Mouse (Mus musculus): ENCODE data around the gene Olfr1502. TPM values are rescaled to one million over a fixed set of nuclear protein-coding genes. Genes with fewer than 3 reads are reported as not detected.
"Not testable (repeated sequence)": the region's sequence is repeated elsewhere in the genome, so short reads cannot be mapped to it uniquely, and the experiment has no call there.

Gene Olfr1502
- polyA plus RNA-seq (2015; fragmentation: Nextera tagmentation; extraction: Ambion mirVana), result not detected in 2 replicates

DNA sequence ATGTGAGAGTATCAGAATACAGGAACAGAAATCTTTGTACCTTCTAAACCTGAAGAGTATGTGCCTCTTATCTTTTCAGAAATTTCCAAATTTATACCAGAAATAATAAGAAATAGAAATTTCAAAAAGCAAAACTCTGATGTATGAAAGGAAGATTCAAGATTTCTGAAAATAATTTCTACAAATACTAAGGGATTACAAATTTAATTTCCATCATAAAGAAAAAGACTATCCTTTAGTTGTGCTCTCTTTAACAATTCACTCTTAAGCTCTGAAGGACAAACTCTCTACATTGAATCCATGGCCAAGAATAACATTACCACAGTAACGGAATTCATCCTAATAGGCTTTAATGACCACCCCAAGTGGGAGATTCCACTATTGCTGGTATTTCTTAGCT lies at the start of gene Olfr1502:
Gene Olfr1502 (plus strand): TSS at position 301 of the 400 bp plus-strand sequence.
- no peaks in the 10 kb centered on the region for H3K36me3 ChIP-seq
- no peaks in the 10 kb centered on the region for H3K4me1 ChIP-seq (replicated peaks)
- ATAC-seq (ENCODE audit: low read depth) (no peak), DNase-seq (no peak)
- no peak within 1 kb of the TSS for H3K9ac ChIP-seq
- no peaks in the 10 kb centered on the region for H3K9me3 ChIP-seq (replicated peaks)
- no peak within 1 kb of the TSS for H3K4me2 ChIP-seq
- no peak within 1 kb of the TSS for H3K27ac ChIP-seq
- 54% methylated on average over 1 of the region's 1 CpGs for WGBS (ENCODE audit: insufficient replicate concordance)
- H3K27me3 ChIP-seq, result no peaks in the 10 kb centered on the region
- no peak within 1 kb of the TSS for H3K4me3 ChIP-seq (replicated peaks)

DNA sequence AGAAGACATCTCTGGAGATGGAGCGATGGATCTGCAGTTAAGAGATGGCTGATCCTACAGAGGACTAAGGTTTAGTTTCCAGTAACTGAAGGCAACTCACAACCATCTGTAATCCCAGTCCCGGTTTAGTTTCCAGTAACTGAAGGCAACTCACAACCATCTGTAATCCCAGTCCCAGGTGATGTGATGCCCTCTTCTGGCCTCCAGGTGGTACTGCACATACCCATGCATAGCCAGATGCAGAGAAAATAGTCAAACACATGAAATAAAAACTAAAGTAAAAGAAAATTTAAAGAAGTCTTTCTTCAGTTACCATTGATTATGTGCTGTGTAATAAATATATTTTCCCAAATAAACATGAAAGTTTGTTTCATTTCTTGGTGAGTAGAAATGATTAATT lies 48.8 kb upstream of the Olfr1502 start:
- Histone ChIP-seq H3K27me3 (no peaks in the 10 kb centered on the region), H3K9ac (no peak overlapping the region), H3K4me3 (replicated peaks) (no peak overlapping the region), H3K27ac (no peak overlapping the region), H3K4me2 (no peak overlapping the region), H3K9me3 (replicated peaks) (no peaks in the 10 kb centered on the region), H3K4me1 (replicated peaks) (no peaks in the 10 kb centered on the region), H3K36me3 (no peaks in the 10 kb centered on the region)
- ATAC-seq (ENCODE audit: low read depth), result no peak
- 43% methylated on average over 2 of the region's 2 CpGs for WGBS (ENCODE audit: insufficient replicate concordance)
- no peak for DNase-seq

DNA sequence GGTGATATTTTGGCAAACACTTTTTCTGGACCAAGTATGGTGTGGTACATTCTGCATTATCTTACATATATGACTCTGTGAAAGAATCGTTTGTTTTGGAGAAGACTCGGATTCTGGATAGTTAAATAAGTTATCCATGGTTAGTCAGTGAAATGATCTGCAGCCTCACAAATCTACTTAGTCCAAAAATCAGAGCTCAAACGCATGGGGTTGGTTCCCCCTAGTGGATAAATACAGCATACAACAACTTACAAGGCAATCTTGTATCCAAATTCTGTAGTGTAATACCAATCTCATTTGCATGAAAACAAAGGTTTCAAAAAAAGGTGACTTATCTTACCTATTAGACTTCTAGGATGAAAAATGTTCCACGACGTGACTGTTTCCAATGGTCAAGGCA lies 42.8 kb upstream of the Olfr1502 start:
- Histone ChIP-seq H3K27me3 (no peaks in the 10 kb centered on the region), H3K9ac (no peak overlapping the region), H3K4me3 (replicated peaks) (no peak overlapping the region), H3K9me3 (replicated peaks) (no peaks in the 10 kb centered on the region), H3K27ac (no peak overlapping the region), H3K4me2 (no peak overlapping the region), H3K4me1 (replicated peaks) (no peaks in the 10 kb centered on the region), H3K36me3 (no peaks in the 10 kb centered on the region)
- WGBS (ENCODE audit: insufficient replicate concordance), result 16% methylated on average over 5 of the region's 5 CpGs
- no peak for ATAC-seq (ENCODE audit: low read depth)
- DNase-seq, result no peak

DNA sequence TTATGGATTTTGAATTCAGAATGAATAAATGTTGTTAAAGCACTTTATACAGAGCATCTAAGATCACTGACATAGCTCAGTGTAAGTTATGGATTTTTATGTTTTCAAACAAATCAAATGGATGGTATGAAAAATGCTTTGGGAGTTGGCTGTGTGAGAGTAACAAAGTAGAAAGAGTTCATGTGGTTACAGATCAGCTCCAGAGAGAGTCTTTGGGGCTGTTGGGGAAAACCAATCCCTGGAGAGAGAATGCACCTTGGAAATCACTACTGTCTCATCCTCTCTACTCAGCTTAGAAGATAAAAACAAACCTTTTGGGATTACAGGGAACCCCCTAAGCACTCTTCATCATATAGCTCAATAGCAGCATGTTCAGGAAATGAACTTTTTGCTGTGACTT lies 42.2 kb upstream of the Olfr1502 start, which contains the start of gene Olfr1499:
Gene Olfr1499 (minus strand): TSS at position 101 of the 400 bp plus-strand sequence.
- no peak within 1 kb of the TSS for H3K27ac ChIP-seq
- no peaks in the 10 kb centered on the region for H3K36me3 ChIP-seq
- DNase-seq, result no peak
- H3K9ac ChIP-seq, result no peak within 1 kb of the TSS
- no peaks in the 10 kb centered on the region for H3K27me3 ChIP-seq
- ATAC-seq (ENCODE audit: low read depth), result no peak
- no peaks in the 10 kb centered on the region for H3K9me3 ChIP-seq (replicated peaks)
- H3K4me2 ChIP-seq, result no peak within 1 kb of the TSS
- H3K4me3 ChIP-seq (replicated peaks), result no peak within 1 kb of the TSS
- H3K4me1 ChIP-seq (replicated peaks), result no peaks in the 10 kb centered on the region

DNA sequence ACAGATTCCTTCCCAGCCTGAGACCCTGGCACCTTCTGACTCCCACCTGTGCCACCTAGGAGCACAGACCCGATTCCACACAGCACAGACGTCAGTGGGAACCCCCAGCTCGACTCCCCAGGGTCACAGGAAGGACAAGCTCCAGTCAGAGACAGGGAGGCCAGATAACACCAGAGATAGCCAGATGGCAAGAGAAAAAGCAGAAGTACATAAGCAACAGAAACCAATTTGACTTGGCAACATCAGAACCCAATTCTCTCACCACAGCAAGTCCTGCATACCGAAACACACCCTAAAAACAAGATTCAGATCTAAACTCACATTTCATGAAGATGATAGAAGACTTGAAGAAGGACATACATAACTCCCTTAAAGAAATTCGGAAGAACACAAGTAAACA lies 40.7 kb upstream of the Olfr1502 start:
- Histone ChIP-seq H3K36me3 (no peaks in the 10 kb centered on the region), H3K9ac (no peak overlapping the region), H3K4me3 (replicated peaks) (no peak overlapping the region), H3K27ac (no peak overlapping the region), H3K9me3 (replicated peaks) (no peaks in the 10 kb centered on the region), H3K4me1 (replicated peaks) (no peaks in the 10 kb centered on the region), H3K27me3 (no peaks in the 10 kb centered on the region), H3K4me2 (no peak overlapping the region)
- WGBS (ENCODE audit: insufficient replicate concordance), result 23% methylated on average over 5 of the region's 5 CpGs
- no peak for ATAC-seq (ENCODE audit: low read depth)
- DNase-seq, result no peak

DNA sequence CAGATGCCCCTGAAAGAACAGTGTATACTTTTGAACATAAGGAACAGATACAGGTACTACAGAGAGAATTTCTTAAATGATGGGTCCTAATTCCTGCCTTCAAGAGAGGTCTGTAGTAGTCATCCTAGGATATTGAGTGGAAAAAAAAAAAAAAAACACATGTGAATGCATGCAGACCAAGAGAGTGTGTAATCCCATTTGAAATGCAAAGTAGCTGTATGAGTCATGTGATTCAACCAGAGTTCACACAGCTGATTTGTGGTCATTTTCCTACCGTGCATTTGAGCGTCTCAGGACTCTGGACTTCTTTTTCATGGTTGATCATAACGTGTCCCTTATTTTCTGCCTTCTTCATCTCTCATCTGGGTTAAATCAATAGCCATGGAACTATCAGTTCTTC lies 33.1 kb upstream of the Olfr1502 start:
- no peak overlapping the region for H3K4me3 ChIP-seq (replicated peaks)
- H3K9me3 ChIP-seq (replicated peaks), result no peaks in the 10 kb centered on the region
- no peaks in the 10 kb centered on the region for H3K36me3 ChIP-seq
- no peak overlapping the region for H3K9ac ChIP-seq
- WGBS (ENCODE audit: insufficient replicate concordance), result 71% methylated on average over 3 of the region's 3 CpGs
- ATAC-seq (ENCODE audit: low read depth), result no peak
- DNase-seq, result no peak
- H3K4me1 ChIP-seq (replicated peaks), result no peaks in the 10 kb centered on the region
- no peaks in the 10 kb centered on the region for H3K27me3 ChIP-seq
- no peak overlapping the region for H3K27ac ChIP-seq
- H3K4me2 ChIP-seq, result no peak overlapping the region

DNA sequence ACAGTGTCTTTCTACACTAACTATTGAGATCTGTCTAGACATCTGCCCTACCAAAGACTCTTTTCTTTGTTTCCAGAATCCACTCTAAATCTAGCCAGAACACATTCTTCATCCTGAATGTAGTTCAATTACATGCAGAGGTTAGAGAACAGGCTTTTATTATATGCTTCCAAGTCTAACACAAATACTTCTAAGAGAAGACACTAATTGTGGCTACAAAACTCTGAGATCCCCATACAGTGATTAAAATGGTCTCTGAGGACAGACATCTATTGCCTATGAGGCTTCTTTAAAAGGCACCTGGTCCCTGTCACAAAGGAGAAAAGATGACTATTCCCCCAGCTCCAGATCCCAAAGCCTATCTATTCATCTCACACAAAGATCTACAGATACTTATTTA lies 31.2 kb upstream of the Olfr1502 start, which contains the start of gene Olfr1500:
Gene Olfr1500 (minus strand): TSS at position 101 of the 400 bp plus-strand sequence.
- Histone ChIP-seq H3K36me3 (no peaks in the 10 kb centered on the region), H3K27me3 (no peaks in the 10 kb centered on the region), H3K27ac (no peak within 1 kb of the TSS), H3K9me3 (replicated peaks) (no peaks in the 10 kb centered on the region), H3K4me1 (replicated peaks) (no peaks in the 10 kb centered on the region), H3K9ac (no peak within 1 kb of the TSS), H3K4me3 (replicated peaks) (no peak within 1 kb of the TSS), H3K4me2 (no peak within 1 kb of the TSS)
- DNase-seq, result no peak
- ATAC-seq (ENCODE audit: low read depth), result no peak

DNA sequence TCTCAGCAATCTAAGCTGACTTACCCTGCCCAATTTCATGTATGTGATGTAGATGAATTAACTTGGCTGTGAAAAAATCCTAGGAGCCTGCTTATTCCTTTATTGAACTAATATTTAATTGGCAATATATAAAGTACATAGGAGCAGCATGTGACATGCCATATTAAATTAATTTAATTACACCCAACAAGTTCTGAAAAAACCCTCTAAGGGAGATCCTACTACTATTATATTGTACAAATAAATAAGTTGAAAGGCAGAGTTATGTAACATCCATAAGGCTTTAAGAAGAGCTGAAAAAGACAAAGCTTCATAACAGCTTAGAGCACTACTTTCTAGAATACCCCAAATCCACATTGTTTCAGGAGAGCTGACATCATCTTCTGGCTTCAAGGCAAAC lies 11.0 kb upstream of the Olfr1502 start, which contains the start of gene Olfr1501:
Gene Olfr1501 (minus strand): TSS at position 101 of the 400 bp plus-strand sequence.
- H3K27ac ChIP-seq; ATAC-seq (ENCODE audit: low read depth); H3K4me3 ChIP-seq (replicated peaks); H3K4me1 ChIP-seq (replicated peaks); H3K36me3 ChIP-seq; H3K9me3 ChIP-seq (replicated peaks); DNase-seq; H3K4me2 ChIP-seq; H3K9ac ChIP-seq; H3K27me3 ChIP-seq: not testable (repeated sequence)

DNA sequence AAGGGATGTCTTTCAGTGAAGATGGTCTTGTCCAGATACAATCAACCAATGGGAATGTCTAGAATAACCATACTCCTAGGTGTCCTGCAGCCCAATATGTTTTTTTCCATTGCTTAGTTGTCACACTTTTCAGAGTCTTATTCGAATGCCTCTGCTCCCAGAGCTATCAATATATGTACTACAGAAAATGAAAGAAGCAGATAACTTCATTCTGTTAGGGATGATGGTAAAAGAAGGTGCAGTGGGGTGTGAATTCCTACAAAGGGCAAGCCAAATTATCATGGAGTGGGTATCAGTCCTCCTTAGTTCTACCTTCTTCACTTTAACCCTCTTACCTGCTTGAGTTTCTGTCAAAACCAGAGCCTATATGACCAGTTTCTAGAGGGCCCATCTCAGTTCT lies 36.2 kb downstream of the Olfr1502 start, which contains the start of gene Olfr1504:
Gene Olfr1504 (minus strand): TSS at position 101 of the 400 bp plus-strand sequence.
- Histone ChIP-seq H3K4me1 (replicated peaks) (no peaks in the 10 kb centered on the region), H3K9me3 (replicated peaks) (no peaks in the 10 kb centered on the region), H3K4me2 (no peak within 1 kb of the TSS), H3K27ac (no peak within 1 kb of the TSS), H3K4me3 (replicated peaks) (no peak within 1 kb of the TSS), H3K9ac (no peak within 1 kb of the TSS), H3K36me3 (no peaks in the 10 kb centered on the region), H3K27me3 (no peaks in the 10 kb centered on the region)
- DNase-seq, result no peak
- ATAC-seq (ENCODE audit: low read depth), result no peak
- 27% methylated on average over 1 of the region's 1 CpGs for WGBS (ENCODE audit: insufficient replicate concordance)

Other genes starting within 250 kb of the Olfr1502 start
- gene Olfr1487, start 244.4 kb upstream of the Olfr1502 start, polyA plus RNA-seq (2015; fragmentation: Nextera tagmentation; extraction: Ambion mirVana), result not detected in 2 replicates
- not detected in 2 replicates for gene Olfr1489, start 230.2 kb upstream of the Olfr1502 start, polyA plus RNA-seq (2015; fragmentation: Nextera tagmentation; extraction: Ambion mirVana)
- not detected in 2 replicates for gene Olfr1490, start 210.7 kb upstream of the Olfr1502 start, polyA plus RNA-seq (2015; fragmentation: Nextera tagmentation; extraction: Ambion mirVana)
- gene Olfr1491, start 164.5 kb upstream of the Olfr1502 start, polyA plus RNA-seq (2015; fragmentation: Nextera tagmentation; extraction: Ambion mirVana), result not detected in 2 replicates
- gene Olfr1493-ps1, start 138.5 kb upstream of the Olfr1502 start, polyA plus RNA-seq (2015; fragmentation: Nextera tagmentation; extraction: Ambion mirVana), result not detected in 2 replicates
- gene Olfr1494, start 122.1 kb upstream of the Olfr1502 start, polyA plus RNA-seq (2015; fragmentation: Nextera tagmentation; extraction: Ambion mirVana), result not detected in 2 replicates
- not detected in 2 replicates for gene Olfr1495, start 97.2 kb upstream of the Olfr1502 start, polyA plus RNA-seq (2015; fragmentation: Nextera tagmentation; extraction: Ambion mirVana)
- gene Olfr1496, start 83.9 kb upstream of the Olfr1502 start, polyA plus RNA-seq (2015; fragmentation: Nextera tagmentation; extraction: Ambion mirVana), result not detected in 2 replicates
- not detected in 2 replicates for gene Olfr1497, start 63.6 kb upstream of the Olfr1502 start, polyA plus RNA-seq (2015; fragmentation: Nextera tagmentation; extraction: Ambion mirVana)
- not detected in 2 replicates for gene Olfr1499, start 42.3 kb upstream of the Olfr1502 start, polyA plus RNA-seq (2015; fragmentation: Nextera tagmentation; extraction: Ambion mirVana)
- not detected in 2 replicates for gene Olfr1500, start 31.3 kb upstream of the Olfr1502 start, polyA plus RNA-seq (2015; fragmentation: Nextera tagmentation; extraction: Ambion mirVana)
- gene Olfr1501, start 11.1 kb upstream of the Olfr1502 start, polyA plus RNA-seq (2015; fragmentation: Nextera tagmentation; extraction: Ambion mirVana), result not detected in 2 replicates
- gene Olfr1504, start 36.1 kb downstream of the Olfr1502 start, polyA plus RNA-seq (2015; fragmentation: Nextera tagmentation; extraction: Ambion mirVana), result not detected in 2 replicates
- gene Olfr1505, start 51.7 kb downstream of the Olfr1502 start, polyA plus RNA-seq (2015; fragmentation: Nextera tagmentation; extraction: Ambion mirVana), result not detected in 2 replicates